Mouse (Mus musculus) MEL (cell line): ENCODE data around the gene Tbca. TPM values are rescaled to one million over a fixed set of nuclear protein-coding genes. Genes with fewer than 3 reads are reported as not detected.

Source experiments
- DNase-seq: peaks from one replicate; pipeline ENCODE4 v3.0.0; 2011; ENCODE audit warnings: low read depth, low spot score
- H3K27ac ChIP-seq: 2 replicates; pipeline ENCODE4 v1.5.1; 2012; ENCODE audit warnings: low read depth, mild to moderate bottlenecking, control low read depth, low read length, moderate library complexity; ENCODE audit not compliant: control insufficient read depth
- H3K27me3 ChIP-seq, 2 experiments: fragments of 150-350 bp in 1 of 2; sonication (generic) in 1 of 2; 2 replicates each; pipeline ENCODE4 v1.6.1; 2012; ENCODE audit warnings: low read length in 2 of 2, mild to moderate bottlenecking in 2 of 2, improper control_type of control experiment in 1 of 2, moderate library complexity in 1 of 2; ENCODE audit not compliant: insufficient read depth in 2 of 2, control insufficient read depth in 1 of 2
- H3K36me3 ChIP-seq, 2 experiments: 2 replicates each; pipeline ENCODE4 v1.6.1; 2012 to 2014; ENCODE audit warnings: low read length in 2 of 2, improper control_type of control experiment in 1 of 2, inconsistent platforms in 1 of 2, mild to moderate bottlenecking in 1 of 2; ENCODE audit not compliant: insufficient read depth in 2 of 2, control insufficient read depth in 1 of 2
- H3K4me1 ChIP-seq, 2 experiments: fragments of 150-350 bp in 1 of 2; sonication (generic) in 1 of 2; 2 replicates each; pipeline ENCODE4 v1.6.1; 2012; ENCODE audit warnings: low read length in 2 of 2, improper control_type of control experiment in 1 of 2, mild to moderate bottlenecking in 1 of 2; ENCODE audit not compliant: insufficient read depth in 2 of 2, control insufficient read depth in 1 of 2
- H3K4me3 ChIP-seq, 2 experiments: fragments of 150-350 bp in 1 of 2; sonication (generic) in 1 of 2; 2 replicates each; pipeline ENCODE4 v1.5.1; 2012; ENCODE audit warnings: low read depth in 2 of 2, low read length in 2 of 2, mild to moderate bottlenecking in 2 of 2, moderate library complexity in 2 of 2, control low read depth in 1 of 2, improper control_type of control experiment in 1 of 2; ENCODE audit not compliant: control insufficient read depth in 1 of 2, insufficient read depth in 1 of 2
- H3K79me2 ChIP-seq: 2 replicates; pipeline ENCODE4 v1.6.1; 2012; ENCODE audit warnings: mild to moderate bottlenecking, low read length, moderate library complexity; ENCODE audit not compliant: control insufficient read depth, poor library complexity, insufficient read depth
- H3K9ac ChIP-seq: 2 replicates; pipeline ENCODE4 v1.6.1; 2012; ENCODE audit warnings: low read depth, mild to moderate bottlenecking, control low read depth, low read length, moderate library complexity; ENCODE audit not compliant: control insufficient read depth, poor library complexity, severe bottlenecking
- H3K9me3 ChIP-seq: fragments of 150-350 bp; sonication (generic); replicated peaks from 2 replicates; pipeline ENCODE4 v1.6.1; 2012; ENCODE audit warnings: mild to moderate bottlenecking, low read length, improper control_type of control experiment, moderate library complexity; ENCODE audit not compliant: insufficient read depth
- BHLHE40 ChIP-seq: IDR thresholded peaks from 2 replicates; pipeline ENCODE4 v1.6.1; 2012; ENCODE audit warnings: low read depth, mild to moderate bottlenecking, inconsistent platforms, low read length, improper control_type of control experiment, borderline replicate concordance
- CHD2 ChIP-seq: IDR thresholded peaks from 2 replicates; pipeline ENCODE4 v1.6.1; 2011; ENCODE audit warnings: low read length, improper control_type of control experiment
- CTCF ChIP-seq, 3 experiments: IDR thresholded peaks in 2 of 3; conservative IDR thresholded peaks in 1 of 3; 2 replicates each; pipeline ENCODE4 v1.5.1; 2011 to 2012; ENCODE audit warnings: low read length in 3 of 3, low read depth in 2 of 3, mild to moderate bottlenecking in 2 of 3, improper control_type of control experiment in 1 of 3, inconsistent platforms in 1 of 3, mixed read lengths in 1 of 3, moderate library complexity in 1 of 3; ENCODE audit not compliant: control insufficient read depth in 1 of 3, insufficient read depth in 1 of 3, poor library complexity in 1 of 3, severe bottlenecking in 1 of 3
- EP300 ChIP-seq, 2 experiments: IDR thresholded peaks; 2 replicates each; pipeline ENCODE4 v1.6.1; 2011; ENCODE audit warnings: improper control_type of control experiment in 2 of 2, low read length in 2 of 2, low read depth in 1 of 2, mild to moderate bottlenecking in 1 of 2
- GATA1 ChIP-seq: IDR thresholded peaks from 2 replicates; pipeline ENCODE4 v1.6.1; 2011; ENCODE audit warnings: low read depth, low read length, improper control_type of control experiment
- HCFC1 ChIP-seq: IDR thresholded peaks from 2 replicates; pipeline ENCODE4 v1.6.1; 2012; ENCODE audit warnings: low read depth, mild to moderate bottlenecking, inconsistent platforms, low read length, improper control_type of control experiment, moderate library complexity
- KAT2A ChIP-seq: conservative IDR thresholded peaks from 2 replicates; pipeline ENCODE4 v1.6.1; 2012; ENCODE audit warnings: low read depth, low read length, improper control_type of control experiment, inconsistent platforms
- MEF2A ChIP-seq: IDR thresholded peaks from 2 replicates; pipeline ENCODE4 v1.6.1; 2014; ENCODE audit warnings: low read depth, mild to moderate bottlenecking, inconsistent platforms, low read length, improper control_type of control experiment; ENCODE audit not compliant: poor library complexity, insufficient replicate concordance, severe bottlenecking; ENCODE audit errors: extremely low read depth
- MYB ChIP-seq: IDR thresholded peaks from 2 replicates; pipeline ENCODE4 v1.6.1; 2011; ENCODE audit warnings: mild to moderate bottlenecking, low read depth, low read length, improper control_type of control experiment
- MYC ChIP-seq: IDR thresholded peaks from 2 replicates; pipeline ENCODE4 v1.6.1; 2011; ENCODE audit warnings: low read depth, mild to moderate bottlenecking, low read length, improper control_type of control experiment, moderate library complexity
- NELFE ChIP-seq: IDR thresholded peaks from 2 replicates; pipeline ENCODE4 v1.6.1; 2011; ENCODE audit warnings: low read depth, low read length, improper control_type of control experiment
- NRF1 ChIP-seq: IDR thresholded peaks from 2 replicates; pipeline ENCODE4 v1.6.1; 2014; ENCODE audit warnings: low read depth, mild to moderate bottlenecking, inconsistent platforms, low read length, improper control_type of control experiment, moderate library complexity; ENCODE audit not compliant: poor library complexity, insufficient read depth, severe bottlenecking
- POLR2A ChIP-seq, 2 experiments: IDR thresholded peaks; 2 replicates each; pipeline ENCODE4 v1.6.1; 2011 to 2012; ENCODE audit warnings: low read length in 2 of 2, mild to moderate bottlenecking in 2 of 2, control low read depth in 1 of 2, improper control_type of control experiment in 1 of 2, low read depth in 1 of 2, moderate library complexity in 1 of 2; ENCODE audit not compliant: control insufficient read depth in 1 of 2, insufficient read depth in 1 of 2, poor library complexity in 1 of 2
- POLR2AphosphoS2 ChIP-seq: IDR thresholded peaks from 2 replicates; pipeline ENCODE4 v1.6.1; 2011; ENCODE audit warnings: low read length, improper control_type of control experiment
- POLR2AphosphoS5 ChIP-seq: IDR thresholded peaks from 2 replicates; pipeline ENCODE4 v1.6.1; 2012; ENCODE audit warnings: low read depth, borderline replicate concordance, mild to moderate bottlenecking, inconsistent platforms, low read length, moderate library complexity, mixed read lengths
- RAD21 ChIP-seq: IDR thresholded peaks from 2 replicates; pipeline ENCODE4 v1.6.1; 2011; ENCODE audit warnings: mild to moderate bottlenecking, low read depth, low read length, improper control_type of control experiment
- RCOR1 ChIP-seq: IDR thresholded peaks from 2 replicates; pipeline ENCODE4 v1.6.1; 2012; ENCODE audit warnings: low read depth, mild to moderate bottlenecking, inconsistent platforms, low read length, improper control_type of control experiment
- SIN3A ChIP-seq: IDR thresholded peaks from 2 replicates; pipeline ENCODE4 v1.6.1; 2012; ENCODE audit warnings: low read length, improper control_type of control experiment, inconsistent platforms
- SMC3 ChIP-seq: IDR thresholded peaks from 2 replicates; pipeline ENCODE4 v1.6.1; 2011; ENCODE audit warnings: low read depth, low read length, improper control_type of control experiment
- TBP ChIP-seq: IDR thresholded peaks from 2 replicates; pipeline ENCODE4 v1.8.0; 2011; ENCODE audit warnings: low read depth, low read length, improper control_type of control experiment
- TCF12 ChIP-seq: IDR thresholded peaks from 2 replicates; pipeline ENCODE4 v1.6.1; 2014; ENCODE audit warnings: low read depth, mild to moderate bottlenecking, inconsistent platforms, low read length, improper control_type of control experiment, moderate library complexity
- USF1 ChIP-seq: IDR thresholded peaks from 2 replicates; pipeline ENCODE4 v1.6.1; 2014; ENCODE audit warnings: low read depth, mild to moderate bottlenecking, inconsistent platforms, low read length, improper control_type of control experiment, moderate library complexity
- USF2 ChIP-seq, 2 experiments: IDR thresholded peaks; 2 replicates each; pipeline ENCODE4 v1.6.1; 2011 to 2012; ENCODE audit warnings: improper control_type of control experiment in 2 of 2, low read length in 2 of 2, borderline replicate concordance in 1 of 2, inconsistent platforms in 1 of 2, low read depth in 1 of 2, mild to moderate bottlenecking in 1 of 2; ENCODE audit not compliant: insufficient read depth in 1 of 2
- ZC3H11A ChIP-seq: IDR thresholded peaks from 2 replicates; pipeline ENCODE4 v1.6.1; 2012; ENCODE audit warnings: low read depth, mild to moderate bottlenecking, inconsistent platforms, low read length, improper control_type of control experiment
- ZKSCAN1 ChIP-seq: IDR thresholded peaks from 2 replicates; pipeline ENCODE4 v1.6.1; 2012; ENCODE audit warnings: low read depth, mild to moderate bottlenecking, inconsistent platforms, low read length, improper control_type of control experiment, moderate library complexity
- ZMIZ1 ChIP-seq: IDR thresholded peaks from 2 replicates; pipeline ENCODE4 v1.6.1; 2012; ENCODE audit warnings: low read depth, mild to moderate bottlenecking, inconsistent platforms, low read length, improper control_type of control experiment, moderate library complexity
- ZNF384 ChIP-seq: IDR thresholded peaks from 2 replicates; pipeline ENCODE4 v1.6.1; 2012; ENCODE audit warnings: low read depth, mild to moderate bottlenecking, inconsistent platforms, low read length, improper control_type of control experiment
- polyA plus RNA-seq, 2 experiments: library from polyadenylated mRNA; stranded (reverse) in 1 of 2; unstranded in 1 of 2; fragments of >175 nt in 1 of 2; fragments of >200 nt in 1 of 2; gene quantifications; 2 replicates each; pipeline versions ENCODE4 v1.2.1 to v1.2.4; 2012; ENCODE audit warnings: low replicate concordance in 2 of 2, low read depth in 1 of 2; ENCODE audit not compliant: insufficient read length in 2 of 2, insufficient read depth in 1 of 2, missing spikeins in 1 of 2
- total RNA-seq: library from RNA; depleted of rRNA; stranded (reverse); fragments of 300-350 nt; gene quantifications from 2 replicates; pipeline ENCODE4 v1.2.3, GENCODE M21; 2012

The Tbca gene
- total and polyA plus RNA-seq, 3 experiments, result 155 to 263 TPM; not detected in 1

DNA sequence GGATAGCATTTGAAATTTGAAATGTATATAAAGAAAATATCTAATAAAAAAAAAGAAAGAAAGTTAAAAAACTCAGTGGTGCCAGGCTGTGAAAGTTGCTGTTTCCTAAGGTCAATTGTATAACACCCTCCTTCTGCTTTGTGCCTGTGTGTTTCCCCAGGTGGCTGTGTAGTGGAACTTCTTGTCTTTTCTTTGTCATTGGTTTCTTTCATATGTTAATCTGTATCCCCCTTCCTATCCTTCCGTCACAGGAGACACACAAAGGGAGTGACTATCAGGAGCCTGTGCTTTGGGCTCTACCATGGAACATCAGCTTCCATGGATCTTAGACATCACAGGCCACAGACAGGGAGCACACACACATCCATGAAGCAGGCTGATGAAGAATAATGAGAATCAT is 43.5 kb upstream of the Tbca start:
- no peaks in the 10 kb centered on the region for H3K9me3 ChIP-seq
- H3K79me2 ChIP-seq, result no peaks in the 10 kb centered on the region
- H3K4me1 ChIP-seq, result no peaks in the 10 kb centered on the region
- no peak for TF ChIP-seq HCFC1
- TF ChIP-seq ZNF384, result no peak
- TF ChIP-seq ZC3H11A, result no peak
- TF ChIP-seq TCF12, result no peak
- TF ChIP-seq USF2 (IDR thresholded peaks at IDR 0.05; ENCODE audit: borderline replicate concordance in 1 of 2, insufficient read depth in 1 of 2, low read depth in 1 of 2, low read length in 2 of 2), result no peak
- TF ChIP-seq KAT2A, result no peak
- TF ChIP-seq BHLHE40, result no peak
- TF ChIP-seq TBP, result no peak
- no peak for TF ChIP-seq GATA1
- TF ChIP-seq CTCF (IDR thresholded peaks at IDR 0.05 in 2 of 3, conservative IDR thresholded peaks at IDR 0.05 in 1 of 3; ENCODE audit: control insufficient read depth in 1 of 3, insufficient read depth in 1 of 3, low read depth in 2 of 3, low read length in 3 of 3, poor library complexity in 1 of 3, severe bottlenecking in 1 of 3), result no peak
- TF ChIP-seq RCOR1, result no peak
- no peak for TF ChIP-seq ZMIZ1
- TF ChIP-seq SMC3, result no peak
- no peak for TF ChIP-seq POLR2A (IDR thresholded peaks at IDR 0.05; ENCODE audit: control insufficient read depth in 1 of 2, insufficient read depth in 1 of 2, low read depth in 1 of 2, low read length in 2 of 2, poor library complexity in 1 of 2)
- TF ChIP-seq EP300 (IDR thresholded peaks at IDR 0.05; ENCODE audit: low read depth in 1 of 2, low read length in 2 of 2), result no peak
- TF ChIP-seq NELFE, result no peak
- no peak for TF ChIP-seq CHD2
- no peak for TF ChIP-seq NRF1
- TF ChIP-seq POLR2AphosphoS5, result no peak
- no peak for TF ChIP-seq POLR2AphosphoS2
- no peak overlapping the region for H3K9ac ChIP-seq
- no peaks in the 10 kb centered on the region for H3K27me3 ChIP-seq
- H3K36me3 ChIP-seq, result no peaks in the 10 kb centered on the region
- no peak overlapping the region for H3K27ac ChIP-seq
- no peak for DNase-seq
- H3K4me3 ChIP-seq, result no peak overlapping the region

DNA sequence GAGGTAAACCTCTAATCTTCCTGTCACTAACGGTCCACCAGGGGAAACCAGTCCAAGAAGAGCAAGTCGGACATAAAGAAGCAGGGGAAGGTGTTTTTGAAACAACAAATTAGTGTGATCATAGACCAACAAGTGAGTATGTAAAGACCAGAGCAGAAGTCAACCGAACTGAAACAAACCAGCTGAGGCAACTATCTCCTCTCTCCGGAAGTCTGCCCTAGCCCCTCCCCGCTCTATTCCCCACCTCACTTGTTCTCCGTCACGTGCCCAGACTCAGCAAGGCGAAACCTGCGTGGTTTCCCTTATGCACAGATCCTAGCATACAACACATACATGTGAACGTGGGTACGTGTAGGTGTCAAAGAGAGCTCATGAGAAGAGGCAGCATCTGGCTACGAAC is 22.9 kb upstream of the Tbca start:
- H3K27me3 ChIP-seq, result no peaks in the 10 kb centered on the region; a peak in 1 of 4 replicates
- no peak overlapping the region for H3K4me3 ChIP-seq
- no peak for DNase-seq
- TF ChIP-seq CHD2 (no peak), SMC3 (no peak), EP300 (IDR thresholded peaks at IDR 0.05; ENCODE audit: low read depth in 1 of 2, low read length in 2 of 2) (no peak), ZKSCAN1 (no peak), ZMIZ1 (no peak), NELFE (no peak), SIN3A (no peak), MEF2A (no peak), RAD21 (no peak), GATA1 (no peak), POLR2A (IDR thresholded peaks at IDR 0.05; ENCODE audit: control insufficient read depth in 1 of 2, insufficient read depth in 1 of 2, low read depth in 1 of 2, low read length in 2 of 2, poor library complexity in 1 of 2) (no peak), TBP (no peak), TCF12 (no peak), KAT2A (no peak), USF2 (IDR thresholded peaks at IDR 0.05; ENCODE audit: borderline replicate concordance in 1 of 2, insufficient read depth in 1 of 2, low read depth in 1 of 2, low read length in 2 of 2) (no peak), MYB (no peak), USF1 (no peak), MYC (no peak), CTCF (IDR thresholded peaks at IDR 0.05 in 2 of 3, conservative IDR thresholded peaks at IDR 0.05 in 1 of 3; ENCODE audit: control insufficient read depth in 1 of 3, insufficient read depth in 1 of 3, low read depth in 2 of 3, low read length in 3 of 3, poor library complexity in 1 of 3, severe bottlenecking in 1 of 3) (no peak)
- no peaks in the 10 kb centered on the region for H3K9me3 ChIP-seq
- no peaks in the 10 kb centered on the region for H3K4me1 ChIP-seq
- no peaks in the 10 kb centered on the region for H3K79me2 ChIP-seq
- H3K27ac ChIP-seq, result no peak overlapping the region
- no peaks in the 10 kb centered on the region for H3K36me3 ChIP-seq
- no peak overlapping the region for H3K9ac ChIP-seq
